Mouse (Mus musculus): Measurements from ENCODE around the gene Dio1. TPM values are rescaled to one million over a fixed set of nuclear protein-coding genes. Genes with fewer than 3 reads are reported as not detected.

Dio1 gene
- polyA plus RNA-seq, 1 experiment from 2014 or later = 0.33 TPM

- H3K4me3 ChIP-seq (ENCODE audit: low read depth, low read length) = no peak overlapping the region
- no peak overlapping the region for H3K27ac ChIP-seq (ENCODE audit: low read length)
- 51% methylated on average over 9 of the region's 9 CpGs for WGBS
- H3K9ac ChIP-seq (replicated peaks; ENCODE audit: low read depth) = no peak overlapping the region
- no peak for TF ChIP-seq CTCF (IDR thresholded peaks at IDR 0.05)
- TF ChIP-seq EP300 (IDR thresholded peaks at IDR 0.05) = no peak
- no peaks in the 10 kb centered on the region for H3K9me3 ChIP-seq (ENCODE audit: low read length)
- peaks cover 13% of the 10 kb centered on the region; the same call in 1 of the 2 replicates for H3K4me1 ChIP-seq (ENCODE audit: insufficient read depth, low read depth, low read length)
- H3K27me3 ChIP-seq (replicated peaks; ENCODE audit: insufficient read depth, low read length) = no peaks in the 10 kb centered on the region
- ATAC-seq = 0 out of 2 replicates have a peak, but pooled peaks have one; percentile 36
- no peaks in the 10 kb centered on the region for H3K36me3 ChIP-seq (ENCODE audit: insufficient read depth, low read length)
- no peak overlapping the region for H3K4me2 ChIP-seq (replicated peaks; ENCODE audit: low read depth, low read length)
- DNase-seq (ENCODE audit: low spot score) = peak; percentile 58
Observed at GRCm38 (mm10) chr4:107247110-107247509, 59.9 kb downstream of the Dio1 start.

- peaks cover 13% of the 10 kb centered on the region; the same call in 1 of the 2 replicates for H3K4me1 ChIP-seq (ENCODE audit: insufficient read depth, low read depth, low read length)
- TF ChIP-seq CTCF (IDR thresholded peaks at IDR 0.05) (no peak), EP300 (IDR thresholded peaks at IDR 0.05) (no peak)
- H3K36me3 ChIP-seq (ENCODE audit: insufficient read depth, low read length) = no peaks in the 10 kb centered on the region
- H3K27ac ChIP-seq (ENCODE audit: low read length) = no peak overlapping the region
- H3K4me2 ChIP-seq (replicated peaks; ENCODE audit: low read depth, low read length) = no peak overlapping the region
- DNase-seq (ENCODE audit: low spot score) (no peak), ATAC-seq (no peak)
- no peaks in the 10 kb centered on the region for H3K9me3 ChIP-seq (ENCODE audit: low read length)
- no peak overlapping the region for H3K9ac ChIP-seq (replicated peaks; ENCODE audit: low read depth)
- no peak overlapping the region for H3K4me3 ChIP-seq (ENCODE audit: low read depth, low read length)
- H3K27me3 ChIP-seq (replicated peaks; ENCODE audit: insufficient read depth, low read length) = no peaks in the 10 kb centered on the region
- 31% methylated on average over 1 of the region's 1 CpGs for WGBS
Observed at GRCm38 (mm10) chr4:107246040-107246439, 60.9 kb downstream of the Dio1 start.

GRCm38 (mm10) chr4:107245368-107245767 lies 61.6 kb downstream of the Dio1 start:
- peak overlapping the region; percentile 32; the same call in 1 of the 2 replicates for H3K27ac ChIP-seq (ENCODE audit: low read length)

GRCm38 (mm10) chr4:107243365-107244333 lies 63.3 kb downstream of the Dio1 start:
- no peak overlapping the region for H3K27ac ChIP-seq (ENCODE audit: low read length)
- no peak overlapping the region for H3K9ac ChIP-seq (replicated peaks; ENCODE audit: low read depth)

More at GRCm38 (mm10) chr4:107245368-107245767, 61.6 kb downstream of the Dio1 start:
- no peak overlapping the region for H3K4me2 ChIP-seq (replicated peaks; ENCODE audit: low read depth, low read length)
- peak; percentile 63 for DNase-seq (ENCODE audit: low spot score)
- no peak for ATAC-seq
- no peaks in the 10 kb centered on the region for H3K36me3 ChIP-seq (ENCODE audit: insufficient read depth, low read length)
- no peaks in the 10 kb centered on the region for H3K27me3 ChIP-seq (replicated peaks; ENCODE audit: insufficient read depth, low read length)
- H3K9me3 ChIP-seq (ENCODE audit: low read length) = no peaks in the 10 kb centered on the region
- 23% methylated on average over 2 of the region's 2 CpGs for WGBS
- no peak overlapping the region for H3K9ac ChIP-seq (replicated peaks; ENCODE audit: low read depth)
- H3K4me3 ChIP-seq (ENCODE audit: low read depth, low read length) = no peak overlapping the region
- TF ChIP-seq EP300 (IDR thresholded peaks at IDR 0.05) (no peak), CTCF (IDR thresholded peaks at IDR 0.05) (no peak)
- peaks cover 13% of the 10 kb centered on the region; the same call in 1 of the 2 replicates for H3K4me1 ChIP-seq (ENCODE audit: insufficient read depth, low read depth, low read length)

More at GRCm38 (mm10) chr4:107243365-107244333, 63.3 kb downstream of the Dio1 start:
- H3K4me1 ChIP-seq (ENCODE audit: insufficient read depth, low read depth, low read length) = peaks cover 13% of the 10 kb centered on the region; the same call in 1 of the 2 replicates
- DNase-seq (ENCODE audit: low spot score) (no peak), ATAC-seq (no peak)
- H3K36me3 ChIP-seq (ENCODE audit: insufficient read depth, low read length) = 0 out of 2 replicates have a peak, but pooled peaks cover under 1% of the 10 kb centered on the region
- no peaks in the 10 kb centered on the region for H3K9me3 ChIP-seq (ENCODE audit: low read length)
- H3K27me3 ChIP-seq (replicated peaks; ENCODE audit: insufficient read depth, low read length) = no peaks in the 10 kb centered on the region
- TF ChIP-seq EP300 (IDR thresholded peaks at IDR 0.05) (no peak), CTCF (IDR thresholded peaks at IDR 0.05) (no peak)
- 75% methylated on average over 6 of the region's 6 CpGs for WGBS
- no peak overlapping the region for H3K4me2 ChIP-seq (replicated peaks; ENCODE audit: low read depth, low read length)
- H3K4me3 ChIP-seq (ENCODE audit: low read depth, low read length) = no peak overlapping the region

Other genes starting within 250 kb of the Dio1 start
- 48.4 and 53.4 TPM in 2 replicates for gene Mrpl37, start 240.3 kb downstream of the Dio1 start, polyA plus RNA-seq (2015; fragmentation: Nextera tagmentation; extraction: Ambion mirVana)
- gene Cyb5rl, start 240.2 kb downstream of the Dio1 start, polyA plus RNA-seq (2015; fragmentation: Nextera tagmentation; extraction: Ambion mirVana) = 4.9 and 5.4 TPM in 2 replicates
- 0.08 and 0.14 TPM in 2 replicates for gene Cdcp2, start 210.3 kb downstream of the Dio1 start, polyA plus RNA-seq (2015; fragmentation: Nextera tagmentation; extraction: Ambion mirVana)
- 790 and 798 TPM in 2 replicates for gene Tmem59, start 128.8 kb downstream of the Dio1 start, polyA plus RNA-seq (2015; fragmentation: Nextera tagmentation; extraction: Ambion mirVana)
- gene Tceanc2, start 128.1 kb downstream of the Dio1 start, polyA plus RNA-seq (2015; fragmentation: Nextera tagmentation; extraction: Ambion mirVana) = 20.7 and 22.0 TPM in 2 replicates
- 3.5 and 3.8 TPM in 2 replicates for gene Ldlrad1, start 98.0 kb downstream of the Dio1 start, polyA plus RNA-seq (2015; fragmentation: Nextera tagmentation; extraction: Ambion mirVana)
- 37.8 and 41.3 TPM in 2 replicates for gene Lrrc42, start 53.6 kb downstream of the Dio1 start, polyA plus RNA-seq (2015; fragmentation: Nextera tagmentation; extraction: Ambion mirVana)
- gene Hspb11, start 53.6 kb downstream of the Dio1 start, polyA plus RNA-seq (2015; fragmentation: Nextera tagmentation; extraction: Ambion mirVana) = 44.6 and 51.3 TPM in 2 replicates
- 71.7 and 76.3 TPM in 2 replicates for gene Yipf1, start 7.2 kb upstream of the Dio1 start, polyA plus RNA-seq (2015; fragmentation: Nextera tagmentation; extraction: Ambion mirVana)
- gene Ndc1, start 60.6 kb upstream of the Dio1 start, polyA plus RNA-seq (2015; fragmentation: Nextera tagmentation; extraction: Ambion mirVana) = 4.6 and 4.7 TPM in 2 replicates
- gene Glis1, start 127.4 kb upstream of the Dio1 start, polyA plus RNA-seq (2015; fragmentation: Nextera tagmentation; extraction: Ambion mirVana) = 0.52 and 0.76 TPM in 2 replicates